Mouse (Mus musculus) embryonic fibroblast, embryonic 13.5 days (primary cell): ENCODE measurements around the gene 4930432K21Rik.

Experiments
- CTCF ChIP-seq: IDR thresholded peaks from 2 replicates; pipeline ENCODE4 v1.5.1; 2011; ENCODE audit warnings: mild to moderate bottlenecking, control low read depth, low read length, moderate library complexity, borderline replicate concordance; ENCODE audit not compliant: insufficient read depth
- POLR2A ChIP-seq: IDR thresholded peaks from 2 replicates; pipeline ENCODE4 v1.6.1; 2011; ENCODE audit warnings: low read depth, mild to moderate bottlenecking, control low read depth, low read length, moderate library complexity

- TF ChIP-seq CTCF = no peak
- TF ChIP-seq POLR2A = peak; percentile 63
These were observed 49.5 kb downstream of the 4930432K21Rik start for GRCm38 (mm10) chr8:84197141-84197921.
